13 mouse cellular contexts compared by ENCODE assay signal in the genomic region with DNA sequence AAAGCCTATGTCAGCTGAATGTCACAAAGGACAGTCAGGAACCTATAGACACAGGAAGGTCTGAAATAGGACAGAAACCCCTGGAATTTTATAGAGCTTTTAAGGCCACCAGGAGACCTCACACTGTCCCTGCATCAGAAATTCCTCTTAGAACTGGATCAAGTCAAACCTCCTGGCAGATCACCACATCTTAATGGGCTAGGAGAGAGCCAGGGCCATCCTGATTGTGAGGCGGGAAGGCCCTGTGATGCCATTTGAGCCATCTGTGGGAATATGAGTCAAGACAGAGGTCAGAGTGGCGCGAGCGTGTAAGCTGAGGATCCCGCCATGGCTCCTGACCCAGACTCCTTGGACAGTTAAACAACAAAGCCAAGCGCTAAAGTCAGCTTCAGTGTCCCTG.
DNase-seq lines count a peak whose midpoint lies in the region; ATAC-seq and TF ChIP-seq lines count a peak whose summit lies in the region.
"Had no signal": no experiment of that assay in that cellular context is flagged by ENCODE, and none has a peak within 500 bp of the region (broad histone marks: within the 10 kb centered on the region; RNA-seq: fewer than 3 reads in every experiment).

No protein-coding gene starts in this region.

- peaks cover 35% of the 10 kb centered on the region for H3K4me1 ChIP-seq in kidney, embryonic 15.5 days
- peaks cover 19% of the 10 kb centered on the region for H3K4me1 ChIP-seq in intestine, embryonic 16.5 days (ENCODE audit: control insufficient read depth, insufficient read depth, low read length)
- H3K4me1 ChIP-seq: forebrain, embryonic 15.5 days had no signal

- H3K4me2 ChIP-seq in kidney, embryonic 15.5 days = no peak overlapping the region
- 0 out of 2 replicates have a peak overlapping the region, but pooled peaks have one; percentile 25 for H3K4me2 ChIP-seq in intestine, embryonic 16.5 days (ENCODE audit: low read depth, low read length)
- H3K4me2 ChIP-seq in myocyte (ENCODE audit: low read depth) = peak overlapping the region; percentile 8
- H3K4me2 ChIP-seq: embryonic facial prominence, embryonic 13.5 days; forebrain, embryonic 15.5 days had no signal

- no peaks in the 10 kb centered on the region for H3K27me3 ChIP-seq in kidney, embryonic 15.5 days
- no peaks in the 10 kb centered on the region for H3K27me3 ChIP-seq in intestine, embryonic 16.5 days (replicated peaks; ENCODE audit: control insufficient read depth, insufficient read depth, low read length)
- no peaks in the 10 kb centered on the region for H3K27me3 ChIP-seq in myocyte (ENCODE audit: control insufficient read depth, insufficient read depth, insufficient read length)
- H3K27me3 ChIP-seq: embryonic facial prominence, embryonic 13.5 days; forebrain, embryonic 15.5 days had no signal

- TF ChIP-seq POLR2A in myocyte (IDR thresholded peaks at IDR 0.05; ENCODE audit: insufficient read length, low read depth) = no peak

- H3K4me3 ChIP-seq in kidney, embryonic 15.5 days (replicated peaks) = no peak overlapping the region
- H3K4me3 ChIP-seq in intestine, embryonic 16.5 days (ENCODE audit: low read length) = no peak overlapping the region
- no peak overlapping the region for H3K4me3 ChIP-seq in myocyte
- H3K4me3 ChIP-seq: embryonic facial prominence, embryonic 13.5 days; forebrain, embryonic 15.5 days had no signal

- peaks cover 19% of the 10 kb centered on the region for H3K79me2 ChIP-seq in myocyte (ENCODE audit: control insufficient read depth, insufficient read depth)

- DNase-seq in cerebellum, adult 18-20 months = peak; percentile 65
- no peak for DNase-seq in cerebellum, postnatal 4 days (ENCODE audit: low spot score in 2 of 2)
- DNase-seq in kidney, postnatal 14 days = no peak
- no peak for DNase-seq in frontal cortex, adult 2 months (ENCODE audit: extremely low spot score in 1 of 2, low spot score in 1 of 2)
- no peak for DNase-seq in T-cell, adult 2 months (ENCODE audit: low spot score)
- DNase-seq: thymus, adult 18-20 months had no signal

- peak; percentile 50 for ATAC-seq in kidney, embryonic 15.5 days (replicated peaks; ENCODE audit: low FRiP score)
- ATAC-seq in intestine, embryonic 16.5 days = no peak; the same call in 1 of the 2 replicates
- ATAC-seq: activated CD4-positive, CD25-positive, alpha-beta regulatory T cell, adult 4 months; forebrain, embryonic 15.5 days had no signal

- H3K9me3 ChIP-seq in kidney, embryonic 15.5 days (replicated peaks) = no peaks in the 10 kb centered on the region
- no peaks in the 10 kb centered on the region for H3K9me3 ChIP-seq in intestine, embryonic 16.5 days (ENCODE audit: control insufficient read depth, low read length)
- H3K9me3 ChIP-seq: embryonic facial prominence, embryonic 13.5 days; forebrain, embryonic 15.5 days had no signal

- no peak overlapping the region for H3K9ac ChIP-seq in kidney, embryonic 15.5 days
- H3K9ac ChIP-seq in intestine, embryonic 16.5 days (ENCODE audit: low read depth, low read length) = no peak overlapping the region
- H3K9ac ChIP-seq: embryonic facial prominence, embryonic 13.5 days; forebrain, embryonic 15.5 days had no signal

- peak overlapping the region; percentile 63 for H3K27ac ChIP-seq in kidney, embryonic 15.5 days
- H3K27ac ChIP-seq in intestine, embryonic 16.5 days (ENCODE audit: low read length) = peak overlapping the region; percentile 83
- H3K27ac ChIP-seq: embryonic facial prominence, embryonic 13.5 days; forebrain, embryonic 15.5 days had no signal

- no peak overlapping the region for H3ac ChIP-seq in myocyte (ENCODE audit: control insufficient read depth, insufficient read length)

- 57% methylated on average over 6 of the region's 6 CpGs for WGBS in kidney, embryonic 15.5 days
- WGBS in intestine, embryonic 16.5 days = 85% methylated on average over 6 of the region's 6 CpGs

- no peaks in the 10 kb centered on the region for H3K36me3 ChIP-seq in kidney, embryonic 15.5 days
- H3K36me3 ChIP-seq in intestine, embryonic 16.5 days (ENCODE audit: control insufficient read depth, insufficient read depth, low read length) = no peaks in the 10 kb centered on the region
- no peaks in the 10 kb centered on the region for H3K36me3 ChIP-seq in myocyte (ENCODE audit: control insufficient read depth, insufficient read depth)
- H3K36me3 ChIP-seq: embryonic facial prominence, embryonic 13.5 days; forebrain, embryonic 15.5 days; G1E had no signal

TF ChIP-seq in myocyte, 11 proteins besides CTCF, POLR2A, EP300 and RAD21:
- no peak for TF ChIP-seq MAX (IDR thresholded peaks at IDR 0.05; ENCODE audit: low read depth)
- no peak for TF ChIP-seq MYOG (IDR thresholded peaks at IDR 0.05; ENCODE audit: control insufficient read depth in 1 of 3, insufficient read depth in 1 of 3, insufficient read length in 2 of 3, low read depth in 2 of 3)
- no peak for TF ChIP-seq REST (IDR thresholded peaks at IDR 0.05; ENCODE audit: insufficient read depth, insufficient read length)
- TF ChIP-seq SRF (IDR thresholded peaks at IDR 0.05; ENCODE audit: control insufficient read depth, insufficient read length, low read depth) = no peak
- TF ChIP-seq USF1 (IDR thresholded peaks at IDR 0.05; ENCODE audit: low read depth) = no peak
- TF ChIP-seq POLR2AphosphoS2 (IDR thresholded peaks at IDR 0.05; ENCODE audit: insufficient read length, low read depth) = no peak
- TF ChIP-seq TCF12 (IDR thresholded peaks at IDR 0.05; ENCODE audit: insufficient read depth, poor library complexity, severe bottlenecking) = no peak
- no peak for TF ChIP-seq MYOD1 (IDR thresholded peaks at IDR 0.05; ENCODE audit: control insufficient read depth in 1 of 3, insufficient read length in 2 of 3, low read depth in 2 of 3)
- TF ChIP-seq E2F4 (IDR thresholded peaks at IDR 0.05; ENCODE audit: insufficient read depth) = no peak
- TF ChIP-seq TCF3 (IDR thresholded peaks at IDR 0.05; ENCODE audit: insufficient read length, low read depth) = no peak
- TF ChIP-seq CEBPB (IDR thresholded peaks at IDR 0.05; ENCODE audit: insufficient read depth, poor library complexity, severe bottlenecking) = no peak

Comparison
In these comparisons a context has a peak if more than half of its experiments do, and no peak if none do; other contexts are left out.
1. DNase-seq: peak in cerebellum, adult 18-20 months (2 of 2); none in cerebellum, postnatal 4 days (0 of 2), kidney, postnatal 14 days (single experiment), frontal cortex, adult 2 months (0 of 2) and T-cell, adult 2 months (single experiment).